Mouse (Mus musculus): ENCODE results near the gene Copz2. TPM values are rescaled to one million over a fixed set of nuclear protein-coding genes. Genes with fewer than 3 reads are reported as not detected.
"Not testable (repeated sequence)": the region's sequence is repeated elsewhere in the genome, so short reads cannot be mapped to it uniquely, and the experiment has no call there.

Gene Copz2
- total and polyA plus RNA-seq, 2 experiments from 2014 or later, result 7.1 to 14.8 TPM

DNA sequence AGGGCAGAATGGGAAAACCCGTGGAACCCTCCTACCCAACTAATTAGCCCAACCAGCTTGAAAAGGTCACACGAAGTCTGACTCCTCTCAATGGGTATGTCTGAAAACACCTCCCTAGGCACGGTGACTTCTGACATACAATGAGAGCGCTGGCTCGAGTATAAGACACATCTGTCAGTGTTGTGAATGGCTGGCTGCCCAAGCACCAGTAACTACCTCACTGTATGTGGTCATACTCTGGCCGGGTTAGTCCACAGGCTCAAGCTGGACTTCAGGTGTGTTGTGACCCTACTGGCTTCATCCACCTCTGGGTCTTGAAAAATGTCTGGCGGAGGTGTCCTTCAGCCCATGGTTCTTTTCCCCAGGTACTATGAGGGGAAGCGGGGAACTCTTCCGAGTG is 976 bp upstream of the Copz2 start:
- DNase-seq (no peak), ATAC-seq (no peak)
- H3K4me3 ChIP-seq (ENCODE audit: low read depth, low read length), result no peak overlapping the region
- H3K4me1 ChIP-seq (ENCODE audit: insufficient read depth), result no peaks in the 10 kb centered on the region
- no peaks in the 10 kb centered on the region for H3K9me3 ChIP-seq (ENCODE audit: low read length)
- no peaks in the 10 kb centered on the region for H3K36me3 ChIP-seq (ENCODE audit: insufficient read depth)
- TF ChIP-seq CTCF (IDR thresholded peaks at IDR 0.05; ENCODE audit: low read depth), result no peak
- no peak overlapping the region for H3K27ac ChIP-seq (ENCODE audit: low read depth, low read length)
- 50% methylated on average over 9 of the region's 9 CpGs for WGBS
- no peak overlapping the region for H3K4me2 ChIP-seq (ENCODE audit: low read depth)
- H3K9ac ChIP-seq, result no peak overlapping the region
- peaks cover 11% of the 10 kb centered on the region for H3K27me3 ChIP-seq (ENCODE audit: insufficient read depth, low read length)

DNA sequence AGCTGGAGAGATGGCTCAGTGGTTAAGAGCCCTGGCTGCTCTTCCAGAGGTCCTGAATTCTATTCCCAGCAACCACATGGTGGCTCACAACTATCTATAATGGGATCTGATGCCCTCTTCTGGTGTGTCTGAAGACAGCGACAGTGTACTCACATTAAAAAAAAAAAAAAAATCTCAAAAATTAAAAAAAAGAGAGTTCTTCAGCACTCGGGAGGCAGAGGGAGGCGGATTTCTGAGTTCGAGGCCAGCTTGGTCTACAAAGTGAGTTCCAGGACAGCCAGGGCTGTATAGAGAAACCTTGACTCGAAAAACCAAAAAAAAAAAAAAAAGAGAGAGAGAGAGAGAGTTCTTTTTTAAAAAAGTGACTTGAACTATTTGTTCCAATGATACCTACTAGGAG is 525 bp upstream of the Copz2 start:
- H3K27ac ChIP-seq (ENCODE audit: low read depth, low read length); H3K9ac ChIP-seq; ATAC-seq; H3K4me1 ChIP-seq (ENCODE audit: insufficient read depth); H3K4me3 ChIP-seq (ENCODE audit: low read depth, low read length); H3K9me3 ChIP-seq (ENCODE audit: low read length); H3K36me3 ChIP-seq (ENCODE audit: insufficient read depth); DNase-seq: not testable (repeated sequence)
- Histone ChIP-seq H3K4me2 (ENCODE audit: low read depth) (peak overlapping the region; percentile 56; the same call in 1 of the 2 replicates), H3K27me3 (ENCODE audit: insufficient read depth, low read length) (peaks cover 11% of the 10 kb centered on the region)
- 75% methylated on average over 5 of the region's 5 CpGs for WGBS

DNA sequence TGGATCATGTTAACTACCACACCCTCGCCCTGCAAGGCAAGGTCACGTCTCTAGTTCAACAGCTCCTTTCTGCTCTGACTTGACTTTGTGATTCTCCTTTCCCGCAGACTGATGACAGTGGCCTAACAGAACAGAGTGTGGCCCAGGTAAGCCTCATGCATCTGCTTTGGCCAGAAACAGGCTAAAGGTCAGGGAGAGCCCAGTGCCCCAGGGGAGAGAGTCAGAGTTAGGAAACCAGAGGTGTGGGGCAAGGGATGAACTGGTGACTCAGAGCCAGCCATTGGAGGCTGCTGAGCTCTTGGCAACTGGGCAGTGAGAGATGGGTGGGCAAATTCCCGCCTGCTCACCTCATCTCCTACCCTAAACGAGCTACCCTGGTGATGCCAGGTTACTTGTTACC is 7.8 kb downstream of the Copz2 start:
- H3K4me1 ChIP-seq (ENCODE audit: insufficient read depth), result no peaks in the 10 kb centered on the region
- 78% methylated on average over 5 of the region's 5 CpGs for WGBS
- DNase-seq (no peak), ATAC-seq (no peak)
- no peak overlapping the region for H3K27ac ChIP-seq (ENCODE audit: low read depth, low read length)
- H3K9me3 ChIP-seq (ENCODE audit: low read length), result no peaks in the 10 kb centered on the region
- H3K36me3 ChIP-seq (ENCODE audit: insufficient read depth), result no peaks in the 10 kb centered on the region
- H3K27me3 ChIP-seq (ENCODE audit: insufficient read depth, low read length), result no peaks in the 10 kb centered on the region
- TF ChIP-seq CTCF (IDR thresholded peaks at IDR 0.05; ENCODE audit: low read depth), result no peak
- no peak overlapping the region for H3K9ac ChIP-seq
- H3K4me3 ChIP-seq (ENCODE audit: low read depth, low read length), result no peak overlapping the region
- no peak overlapping the region for H3K4me2 ChIP-seq (ENCODE audit: low read depth)

- Histone ChIP-seq H3K36me3 (ENCODE audit: insufficient read depth) (no peaks in the 10 kb centered on the region), H3K27ac (ENCODE audit: low read depth, low read length) (no peak overlapping the region), H3K4me3 (ENCODE audit: low read depth, low read length) (no peak overlapping the region), H3K27me3 (ENCODE audit: insufficient read depth, low read length) (no peaks in the 10 kb centered on the region), H3K9ac (no peak overlapping the region), H3K4me1 (ENCODE audit: insufficient read depth) (no peaks in the 10 kb centered on the region), H3K9me3 (ENCODE audit: low read length) (no peaks in the 10 kb centered on the region), H3K4me2 (ENCODE audit: low read depth) (no peak overlapping the region)
- ATAC-seq, result no peak
- no peak for TF ChIP-seq CTCF (IDR thresholded peaks at IDR 0.05; ENCODE audit: low read depth)
- no peak for DNase-seq
- WGBS, result 88% methylated on average over 4 of the region's 4 CpGs
Observed at GRCm38 (mm10) chr11:96859635-96860034, 10.0 kb downstream of the Copz2 start.

GRCm38 (mm10) chr11:96860564-96860963 is 10.9 kb downstream of the Copz2 start:
- no peak overlapping the region for H3K4me3 ChIP-seq (ENCODE audit: low read depth, low read length)
- ATAC-seq (no peak), DNase-seq (peak; percentile 84)
- H3K9me3 ChIP-seq (ENCODE audit: low read length), result no peaks in the 10 kb centered on the region
- no peaks in the 10 kb centered on the region for H3K4me1 ChIP-seq (ENCODE audit: insufficient read depth)
- no peak overlapping the region for H3K27ac ChIP-seq (ENCODE audit: low read depth, low read length)
- no peaks in the 10 kb centered on the region for H3K36me3 ChIP-seq (ENCODE audit: insufficient read depth)
- 12% methylated on average over 8 of the region's 8 CpGs for WGBS
- H3K9ac ChIP-seq, result no peak overlapping the region
- H3K4me2 ChIP-seq (ENCODE audit: low read depth), result no peak overlapping the region
- TF ChIP-seq CTCF (IDR thresholded peaks at IDR 0.05; ENCODE audit: low read depth), result peak; percentile 92
- H3K27me3 ChIP-seq (ENCODE audit: insufficient read depth, low read length), result no peaks in the 10 kb centered on the region

GRCm38 (mm10) chr11:96861446-96861845 is 11.8 kb downstream of the Copz2 start:
- H3K4me3 ChIP-seq (ENCODE audit: low read depth, low read length), result peak overlapping the region; percentile 45
- peak; percentile 56 for DNase-seq
- ATAC-seq, result peak; percentile 1
- H3K9me3 ChIP-seq (ENCODE audit: low read length), result no peaks in the 10 kb centered on the region
- H3K27ac ChIP-seq (ENCODE audit: low read depth, low read length), result no peak overlapping the region
- TF ChIP-seq CTCF (IDR thresholded peaks at IDR 0.05; ENCODE audit: low read depth), result no peak
- WGBS, result under 1% methylated on average over 20 of the region's 20 CpGs
- no peaks in the 10 kb centered on the region for H3K4me1 ChIP-seq (ENCODE audit: insufficient read depth)
- no peaks in the 10 kb centered on the region for H3K27me3 ChIP-seq (ENCODE audit: insufficient read depth, low read length)
- H3K36me3 ChIP-seq (ENCODE audit: insufficient read depth), result no peaks in the 10 kb centered on the region
- H3K9ac ChIP-seq, result peak overlapping the region; percentile 53
- H3K4me2 ChIP-seq (ENCODE audit: low read depth), result peak overlapping the region; percentile 96

DNA sequence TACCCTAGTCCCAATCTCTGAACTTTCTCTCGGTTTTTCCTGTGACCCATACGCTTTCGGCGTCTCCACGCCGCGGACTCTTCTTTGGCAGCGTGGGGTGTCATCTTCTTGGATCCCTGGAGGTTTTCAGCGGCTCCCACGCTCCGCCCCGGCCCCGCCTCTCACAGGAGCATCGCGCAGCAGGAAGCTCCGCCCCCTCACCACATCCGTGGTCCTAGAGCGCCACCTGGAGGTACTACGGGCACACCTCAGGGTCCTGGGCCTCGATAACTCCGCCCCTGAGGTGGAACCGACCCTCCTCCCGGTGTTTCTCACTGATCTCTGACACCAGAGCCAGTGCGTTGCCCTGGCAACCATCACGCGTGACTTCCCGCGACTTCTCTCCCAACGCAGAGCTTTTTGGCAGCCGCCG is 12.2 kb downstream of the Copz2 start:
- peak; percentile 95 for ATAC-seq
- Histone ChIP-seq H3K4me3 (ENCODE audit: low read depth, low read length) (peak overlapping the region; percentile 45), H3K27ac (ENCODE audit: low read depth, low read length) (no peak overlapping the region), H3K4me1 (ENCODE audit: insufficient read depth) (no peaks in the 10 kb centered on the region), H3K9ac (peak overlapping the region; percentile 53), H3K27me3 (ENCODE audit: insufficient read depth, low read length) (no peaks in the 10 kb centered on the region), H3K36me3 (ENCODE audit: insufficient read depth) (no peaks in the 10 kb centered on the region), H3K4me2 (ENCODE audit: low read depth) (peak overlapping the region; percentile 96), H3K9me3 (ENCODE audit: low read length) (no peaks in the 10 kb centered on the region)
- TF ChIP-seq CTCF (IDR thresholded peaks at IDR 0.05; ENCODE audit: low read depth), result peak; percentile 99
- 1% methylated on average over 31 of the region's 31 CpGs for WGBS
- DNase-seq, result peak; percentile 98
